Mouse (Mus musculus) MEL (cell line): Measurements from ENCODE around the gene Znfx1. TPM values are rescaled to one million over a fixed set of nuclear protein-coding genes. Genes with fewer than 3 reads are reported as not detected.

Source experiments
- DNase-seq: peaks from one replicate; pipeline ENCODE4 v3.0.0; 2011; ENCODE audit warnings: low read depth, low spot score
- H3K27ac ChIP-seq: 2 replicates; pipeline ENCODE4 v1.5.1; 2012; ENCODE audit warnings: low read depth, mild to moderate bottlenecking, control low read depth, low read length, moderate library complexity; ENCODE audit not compliant: control insufficient read depth
- H3K27me3 ChIP-seq, 2 experiments: fragments of 150-350 bp in 1 of 2; sonication (generic) in 1 of 2; 2 replicates each; pipeline ENCODE4 v1.6.1; 2012; ENCODE audit warnings: low read length in 2 of 2, mild to moderate bottlenecking in 2 of 2, improper control_type of control experiment in 1 of 2, moderate library complexity in 1 of 2; ENCODE audit not compliant: insufficient read depth in 2 of 2, control insufficient read depth in 1 of 2
- H3K36me3 ChIP-seq, 2 experiments: 2 replicates each; pipeline ENCODE4 v1.6.1; 2012 to 2014; ENCODE audit warnings: low read length in 2 of 2, improper control_type of control experiment in 1 of 2, inconsistent platforms in 1 of 2, mild to moderate bottlenecking in 1 of 2; ENCODE audit not compliant: insufficient read depth in 2 of 2, control insufficient read depth in 1 of 2
- H3K4me1 ChIP-seq, 2 experiments: fragments of 150-350 bp in 1 of 2; sonication (generic) in 1 of 2; 2 replicates each; pipeline ENCODE4 v1.6.1; 2012; ENCODE audit warnings: low read length in 2 of 2, improper control_type of control experiment in 1 of 2, mild to moderate bottlenecking in 1 of 2; ENCODE audit not compliant: insufficient read depth in 2 of 2, control insufficient read depth in 1 of 2
- H3K4me3 ChIP-seq, 2 experiments: fragments of 150-350 bp in 1 of 2; sonication (generic) in 1 of 2; 2 replicates each; pipeline ENCODE4 v1.5.1; 2012; ENCODE audit warnings: low read depth in 2 of 2, low read length in 2 of 2, mild to moderate bottlenecking in 2 of 2, moderate library complexity in 2 of 2, control low read depth in 1 of 2, improper control_type of control experiment in 1 of 2; ENCODE audit not compliant: control insufficient read depth in 1 of 2, insufficient read depth in 1 of 2
- H3K79me2 ChIP-seq: 2 replicates; pipeline ENCODE4 v1.6.1; 2012; ENCODE audit warnings: mild to moderate bottlenecking, low read length, moderate library complexity; ENCODE audit not compliant: control insufficient read depth, poor library complexity, insufficient read depth
- H3K9ac ChIP-seq: 2 replicates; pipeline ENCODE4 v1.6.1; 2012; ENCODE audit warnings: low read depth, mild to moderate bottlenecking, control low read depth, low read length, moderate library complexity; ENCODE audit not compliant: control insufficient read depth, poor library complexity, severe bottlenecking
- H3K9me3 ChIP-seq: fragments of 150-350 bp; sonication (generic); replicated peaks from 2 replicates; pipeline ENCODE4 v1.6.1; 2012; ENCODE audit warnings: mild to moderate bottlenecking, low read length, improper control_type of control experiment, moderate library complexity; ENCODE audit not compliant: insufficient read depth
- BHLHE40 ChIP-seq: IDR thresholded peaks from 2 replicates; pipeline ENCODE4 v1.6.1; 2012; ENCODE audit warnings: low read depth, mild to moderate bottlenecking, inconsistent platforms, low read length, improper control_type of control experiment, borderline replicate concordance
- CHD1 ChIP-seq: IDR thresholded peaks from 2 replicates; pipeline ENCODE4 v1.6.1; 2012; ENCODE audit warnings: low read depth, mild to moderate bottlenecking, inconsistent platforms, low read length, improper control_type of control experiment
- CHD2 ChIP-seq: IDR thresholded peaks from 2 replicates; pipeline ENCODE4 v1.6.1; 2011; ENCODE audit warnings: low read length, improper control_type of control experiment
- CTCF ChIP-seq, 3 experiments: IDR thresholded peaks in 2 of 3; conservative IDR thresholded peaks in 1 of 3; 2 replicates each; pipeline ENCODE4 v1.5.1; 2011 to 2012; ENCODE audit warnings: low read length in 3 of 3, low read depth in 2 of 3, mild to moderate bottlenecking in 2 of 3, improper control_type of control experiment in 1 of 3, inconsistent platforms in 1 of 3, mixed read lengths in 1 of 3, moderate library complexity in 1 of 3; ENCODE audit not compliant: control insufficient read depth in 1 of 3, insufficient read depth in 1 of 3, poor library complexity in 1 of 3, severe bottlenecking in 1 of 3
- E2F4 ChIP-seq: IDR thresholded peaks from 2 replicates; pipeline ENCODE4 v1.6.1; 2011; ENCODE audit warnings: low read depth, low read length, improper control_type of control experiment, borderline replicate concordance
- ELF1 ChIP-seq: IDR thresholded peaks from 2 replicates; pipeline ENCODE4 v1.6.1; 2014; ENCODE audit warnings: low read depth, mild to moderate bottlenecking, inconsistent platforms, low read length, improper control_type of control experiment, moderate library complexity
- EP300 ChIP-seq, 2 experiments: IDR thresholded peaks; 2 replicates each; pipeline ENCODE4 v1.6.1; 2011; ENCODE audit warnings: improper control_type of control experiment in 2 of 2, low read length in 2 of 2, low read depth in 1 of 2, mild to moderate bottlenecking in 1 of 2
- ETS1 ChIP-seq: IDR thresholded peaks from 2 replicates; pipeline ENCODE4 v1.6.1; 2012; ENCODE audit warnings: low read depth, mild to moderate bottlenecking, inconsistent platforms, low read length, improper control_type of control experiment, moderate library complexity
- GABPA ChIP-seq: IDR thresholded peaks from 2 replicates; pipeline ENCODE4 v1.6.1; 2012; ENCODE audit warnings: low read depth, mild to moderate bottlenecking, inconsistent platforms, low read length, improper control_type of control experiment, moderate library complexity
- GATA1 ChIP-seq: IDR thresholded peaks from 2 replicates; pipeline ENCODE4 v1.6.1; 2011; ENCODE audit warnings: low read depth, low read length, improper control_type of control experiment
- HCFC1 ChIP-seq: IDR thresholded peaks from 2 replicates; pipeline ENCODE4 v1.6.1; 2012; ENCODE audit warnings: low read depth, mild to moderate bottlenecking, inconsistent platforms, low read length, improper control_type of control experiment, moderate library complexity
- JUND ChIP-seq: IDR thresholded peaks from 2 replicates; pipeline ENCODE4 v1.6.1; 2011; ENCODE audit warnings: low read depth, mild to moderate bottlenecking, improper control_type of control experiment, low read length
- KAT2A ChIP-seq: conservative IDR thresholded peaks from 2 replicates; pipeline ENCODE4 v1.6.1; 2012; ENCODE audit warnings: low read depth, low read length, improper control_type of control experiment, inconsistent platforms
- MAFK ChIP-seq: IDR thresholded peaks from 2 replicates; pipeline ENCODE4 v1.6.1; 2011; ENCODE audit warnings: low read depth, mild to moderate bottlenecking, low read length, improper control_type of control experiment, borderline replicate concordance
- MAX ChIP-seq: IDR thresholded peaks from 2 replicates; pipeline ENCODE4 v1.6.1; 2011; ENCODE audit warnings: low read length, improper control_type of control experiment
- MAZ ChIP-seq: IDR thresholded peaks from 2 replicates; pipeline ENCODE4 v1.6.1; 2012; ENCODE audit warnings: low read depth, mild to moderate bottlenecking, inconsistent platforms, low read length, improper control_type of control experiment
- MEF2A ChIP-seq: IDR thresholded peaks from 2 replicates; pipeline ENCODE4 v1.6.1; 2014; ENCODE audit warnings: low read depth, mild to moderate bottlenecking, inconsistent platforms, low read length, improper control_type of control experiment; ENCODE audit not compliant: poor library complexity, insufficient replicate concordance, severe bottlenecking; ENCODE audit errors: extremely low read depth
- MXI1 ChIP-seq: IDR thresholded peaks from 2 replicates; pipeline ENCODE4 v1.6.1; 2011; ENCODE audit warnings: mild to moderate bottlenecking, low read depth, low read length, improper control_type of control experiment
- MYC ChIP-seq: IDR thresholded peaks from 2 replicates; pipeline ENCODE4 v1.6.1; 2011; ENCODE audit warnings: low read depth, mild to moderate bottlenecking, low read length, improper control_type of control experiment, moderate library complexity
- NELFE ChIP-seq: IDR thresholded peaks from 2 replicates; pipeline ENCODE4 v1.6.1; 2011; ENCODE audit warnings: low read depth, low read length, improper control_type of control experiment
- NRF1 ChIP-seq: IDR thresholded peaks from 2 replicates; pipeline ENCODE4 v1.6.1; 2014; ENCODE audit warnings: low read depth, mild to moderate bottlenecking, inconsistent platforms, low read length, improper control_type of control experiment, moderate library complexity; ENCODE audit not compliant: poor library complexity, insufficient read depth, severe bottlenecking
- POLR2AphosphoS2 ChIP-seq: IDR thresholded peaks from 2 replicates; pipeline ENCODE4 v1.6.1; 2011; ENCODE audit warnings: low read length, improper control_type of control experiment
- POLR2AphosphoS5 ChIP-seq: IDR thresholded peaks from 2 replicates; pipeline ENCODE4 v1.6.1; 2012; ENCODE audit warnings: low read depth, borderline replicate concordance, mild to moderate bottlenecking, inconsistent platforms, low read length, moderate library complexity, mixed read lengths
- RAD21 ChIP-seq: IDR thresholded peaks from 2 replicates; pipeline ENCODE4 v1.6.1; 2011; ENCODE audit warnings: mild to moderate bottlenecking, low read depth, low read length, improper control_type of control experiment
- RCOR1 ChIP-seq: IDR thresholded peaks from 2 replicates; pipeline ENCODE4 v1.6.1; 2012; ENCODE audit warnings: low read depth, mild to moderate bottlenecking, inconsistent platforms, low read length, improper control_type of control experiment
- SIN3A ChIP-seq: IDR thresholded peaks from 2 replicates; pipeline ENCODE4 v1.6.1; 2012; ENCODE audit warnings: low read length, improper control_type of control experiment, inconsistent platforms
- SMC3 ChIP-seq: IDR thresholded peaks from 2 replicates; pipeline ENCODE4 v1.6.1; 2011; ENCODE audit warnings: low read depth, low read length, improper control_type of control experiment
- TAL1 ChIP-seq: IDR thresholded peaks from 2 replicates; pipeline ENCODE4 v1.6.1; 2012; ENCODE audit warnings: mild to moderate bottlenecking, inconsistent platforms, low read length, moderate library complexity, mixed read lengths
- TBP ChIP-seq: IDR thresholded peaks from 2 replicates; pipeline ENCODE4 v1.8.0; 2011; ENCODE audit warnings: low read depth, low read length, improper control_type of control experiment
- TCF12 ChIP-seq: IDR thresholded peaks from 2 replicates; pipeline ENCODE4 v1.6.1; 2014; ENCODE audit warnings: low read depth, mild to moderate bottlenecking, inconsistent platforms, low read length, improper control_type of control experiment, moderate library complexity
- UBTF ChIP-seq: IDR thresholded peaks from 2 replicates; pipeline ENCODE4 v1.6.1; 2012; ENCODE audit warnings: low read depth, mild to moderate bottlenecking, inconsistent platforms, low read length, improper control_type of control experiment, moderate library complexity, borderline replicate concordance; ENCODE audit not compliant: insufficient read depth
- USF1 ChIP-seq: IDR thresholded peaks from 2 replicates; pipeline ENCODE4 v1.6.1; 2014; ENCODE audit warnings: low read depth, mild to moderate bottlenecking, inconsistent platforms, low read length, improper control_type of control experiment, moderate library complexity
- USF2 ChIP-seq, 2 experiments: IDR thresholded peaks; 2 replicates each; pipeline ENCODE4 v1.6.1; 2011 to 2012; ENCODE audit warnings: improper control_type of control experiment in 2 of 2, low read length in 2 of 2, borderline replicate concordance in 1 of 2, inconsistent platforms in 1 of 2, low read depth in 1 of 2, mild to moderate bottlenecking in 1 of 2; ENCODE audit not compliant: insufficient read depth in 1 of 2
- ZKSCAN1 ChIP-seq: IDR thresholded peaks from 2 replicates; pipeline ENCODE4 v1.6.1; 2012; ENCODE audit warnings: low read depth, mild to moderate bottlenecking, inconsistent platforms, low read length, improper control_type of control experiment, moderate library complexity
- ZMIZ1 ChIP-seq: IDR thresholded peaks from 2 replicates; pipeline ENCODE4 v1.6.1; 2012; ENCODE audit warnings: low read depth, mild to moderate bottlenecking, inconsistent platforms, low read length, improper control_type of control experiment, moderate library complexity
- ZNF384 ChIP-seq: IDR thresholded peaks from 2 replicates; pipeline ENCODE4 v1.6.1; 2012; ENCODE audit warnings: low read depth, mild to moderate bottlenecking, inconsistent platforms, low read length, improper control_type of control experiment
- polyA plus RNA-seq, 2 experiments: library from polyadenylated mRNA; stranded (reverse) in 1 of 2; unstranded in 1 of 2; fragments of >175 nt in 1 of 2; fragments of >200 nt in 1 of 2; gene quantifications; 2 replicates each; pipeline versions ENCODE4 v1.2.1 to v1.2.4; 2012; ENCODE audit warnings: low replicate concordance in 2 of 2, low read depth in 1 of 2; ENCODE audit not compliant: insufficient read length in 2 of 2, insufficient read depth in 1 of 2, missing spikeins in 1 of 2
- total RNA-seq: library from RNA; depleted of rRNA; stranded (reverse); fragments of 300-350 nt; gene quantifications from 2 replicates; pipeline ENCODE4 v1.2.3, GENCODE M21; 2012

Gene Znfx1
- total and polyA plus RNA-seq, 3 experiments: 15.6 to 17.1 TPM; not detected in 1

- Histone ChIP-seq H3K4me1 (peaks cover 4 to 9% of the 10 kb centered on the region in 2 experiments), H3K9ac (peak within 1 kb of the TSS; percentile 83), H3K9me3 (no peaks in the 10 kb centered on the region), H3K4me3 (peak within 1 kb of the TSS; percentile 80 to 81), H3K79me2 (peaks cover 30% of the 10 kb centered on the region), H3K27ac (peak within 1 kb of the TSS; percentile 80), H3K36me3 (peaks cover 5 to 8% of the 10 kb centered on the region in 2 experiments; a peak in 3 of 4 replicates), H3K27me3 (no peaks in the 10 kb centered on the region)
- DNase-seq: peak; percentile 97
- no peak for TF ChIP-seq RCOR1
- TF ChIP-seq TBP: peak; percentile 47; the same call in 1 of the 2 replicates
- TF ChIP-seq ZKSCAN1: no peak
- TF ChIP-seq CHD1: no peak
- peak; percentile 98 for TF ChIP-seq MXI1
- peak; percentile 90 for TF ChIP-seq NELFE
- no peak for TF ChIP-seq BHLHE40
- TF ChIP-seq JUND: no peak
- no peak for TF ChIP-seq MAFK
- TF ChIP-seq NRF1: peak; percentile 87
- no peak for TF ChIP-seq SMC3
- TF ChIP-seq E2F4: 0 out of 2 replicates have a peak, but pooled peaks have one; percentile 73
- no peak for TF ChIP-seq ZNF384
- TF ChIP-seq USF2 (IDR thresholded peaks at IDR 0.05; ENCODE audit: borderline replicate concordance in 1 of 2, insufficient read depth in 1 of 2, low read depth in 1 of 2, low read length in 2 of 2): no peak
- peak; percentile 76; the same call in 1 of the 2 replicates for TF ChIP-seq KAT2A
- peak; percentile 97 for TF ChIP-seq HCFC1
- TF ChIP-seq GATA1: no peak
- no peak for TF ChIP-seq CHD2
- no peak; a peak in 1 of 6 replicates for TF ChIP-seq CTCF (IDR thresholded peaks at IDR 0.05 in 2 of 3, conservative IDR thresholded peaks at IDR 0.05 in 1 of 3; ENCODE audit: control insufficient read depth in 1 of 3, insufficient read depth in 1 of 3, low read depth in 2 of 3, low read length in 3 of 3, poor library complexity in 1 of 3, severe bottlenecking in 1 of 3)
- peak; percentile 98 for TF ChIP-seq SIN3A
- TF ChIP-seq EP300 (IDR thresholded peaks at IDR 0.05; ENCODE audit: low read depth in 1 of 2, low read length in 2 of 2): no peak
- TF ChIP-seq MAX: peak; percentile 88
- TF ChIP-seq MAZ: no peak; the same call in 1 of the 2 replicates
- TF ChIP-seq RAD21: no peak
- no peak for TF ChIP-seq TAL1
- peak; percentile 91 for TF ChIP-seq MYC
- no peak for TF ChIP-seq MEF2A
- peak; percentile 96 for TF ChIP-seq ELF1
- no peak for TF ChIP-seq GABPA
- peak; percentile 53; the same call in 1 of the 2 replicates for TF ChIP-seq TCF12
- peak; percentile 70 for TF ChIP-seq ZMIZ1
- TF ChIP-seq POLR2AphosphoS5: no peak
- TF ChIP-seq USF1: no peak
- TF ChIP-seq POLR2AphosphoS2: peak; percentile 89; the same call in 1 of the 2 replicates
- TF ChIP-seq ETS1: peak; percentile 46; the same call in 1 of the 2 replicates
- TF ChIP-seq UBTF: no peak
Observed at GRCm38 (mm10) chr2:167014702-167015381, 48.0 kb downstream of the Znfx1 start, which contains the start of gene Ddx27. TSS of gene Ddx27 (plus strand) at chr2:167015193.
